Mouse (Mus musculus) retina, embryonic 14.5 days (tissue): Measurements from ENCODE around the gene Klhdc7a.
A peak's percentile ranks its signal among the peaks of the same experiment; 100 is the strongest.
"Not testable (repeated sequence)": the region's sequence is repeated elsewhere in the genome, so short reads cannot be mapped to it uniquely, and the experiment has no call there.

Source experiments
- DNase-seq: peaks from one replicate; pipeline ENCODE4 v3.0.0-alpha.2; 2015; ENCODE audit warnings: low spot score

The Klhdc7a gene

DNA sequence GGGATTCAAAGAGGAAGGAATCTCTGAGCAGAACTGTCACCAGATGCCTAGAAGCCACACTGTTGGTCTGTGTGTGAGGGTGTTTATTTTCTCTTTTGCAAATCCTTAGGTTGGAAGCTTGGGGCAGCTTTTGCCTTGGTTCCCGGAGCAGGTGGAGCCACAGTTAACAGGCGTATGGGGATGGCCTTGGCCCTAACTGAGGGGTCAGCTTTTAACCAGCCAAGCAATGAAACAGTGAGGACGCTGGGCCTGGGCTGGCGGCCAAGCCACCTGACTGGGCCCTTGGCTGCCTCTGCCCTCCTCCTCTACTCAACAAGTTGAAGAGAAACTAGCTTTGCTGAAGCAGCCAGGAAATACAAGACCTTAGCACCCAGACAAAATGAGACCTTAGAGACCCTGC is at the start of gene Klhdc7a:
Klhdc7a (minus strand) TSS at position 105 of the 400 bp plus-strand sequence.
- DNase-seq: no peak

DNA sequence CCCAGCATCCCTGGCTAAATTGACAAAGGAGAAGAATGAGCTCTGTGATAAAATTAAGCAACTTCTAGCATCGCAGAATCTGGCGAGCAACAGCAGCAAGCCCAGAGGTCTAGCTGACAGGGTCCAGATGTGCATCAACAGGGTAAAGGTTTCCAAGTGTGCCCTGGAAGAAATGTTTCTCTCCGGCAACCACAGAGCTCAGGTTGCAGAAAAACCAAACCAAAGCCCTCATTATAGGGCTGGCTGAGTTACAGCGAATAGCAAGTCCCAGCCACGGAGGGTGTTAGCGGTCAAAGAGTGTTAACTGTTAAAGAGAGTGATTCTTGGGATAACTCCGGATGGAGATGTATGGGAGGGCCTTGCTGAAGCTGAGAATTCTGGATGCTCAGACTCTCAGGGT is 48.1 kb upstream of the Klhdc7a start:
- DNase-seq: no peak

DNA sequence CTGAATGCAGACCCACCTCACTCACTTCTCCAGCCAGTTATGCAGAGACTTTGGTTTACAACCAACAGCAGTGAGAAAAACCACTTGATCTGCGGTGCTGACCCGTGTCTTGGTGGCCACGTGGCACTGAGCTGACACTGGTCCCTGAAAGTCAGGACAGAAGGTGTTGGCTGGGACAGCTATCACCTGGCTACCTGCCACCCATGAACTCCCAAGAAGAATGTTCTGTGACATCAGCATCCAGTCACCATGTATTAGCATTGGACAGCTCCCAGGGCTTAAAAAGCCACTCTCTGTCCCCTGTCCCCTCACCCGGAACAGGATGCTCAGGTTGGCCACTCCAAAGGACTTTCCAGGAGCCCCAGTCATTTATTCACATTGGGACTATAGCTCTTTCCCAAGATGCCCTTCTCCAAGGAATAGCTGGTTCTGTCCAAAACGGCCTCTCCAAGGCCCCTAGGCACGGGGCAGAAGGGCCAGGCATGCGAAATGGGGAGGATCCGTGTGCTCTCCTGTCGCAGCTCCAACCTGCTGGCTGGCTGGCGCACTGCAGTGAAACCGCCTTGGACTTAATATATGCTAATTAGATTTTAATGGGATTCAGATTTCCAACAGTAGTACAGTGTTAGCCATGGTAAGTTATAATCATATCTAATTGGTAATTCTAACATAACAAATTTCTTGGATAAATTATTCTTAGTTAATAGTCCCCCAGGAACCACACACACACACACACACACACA is 43.1 kb upstream of the Klhdc7a start:
- no peak for DNase-seq

DNA sequence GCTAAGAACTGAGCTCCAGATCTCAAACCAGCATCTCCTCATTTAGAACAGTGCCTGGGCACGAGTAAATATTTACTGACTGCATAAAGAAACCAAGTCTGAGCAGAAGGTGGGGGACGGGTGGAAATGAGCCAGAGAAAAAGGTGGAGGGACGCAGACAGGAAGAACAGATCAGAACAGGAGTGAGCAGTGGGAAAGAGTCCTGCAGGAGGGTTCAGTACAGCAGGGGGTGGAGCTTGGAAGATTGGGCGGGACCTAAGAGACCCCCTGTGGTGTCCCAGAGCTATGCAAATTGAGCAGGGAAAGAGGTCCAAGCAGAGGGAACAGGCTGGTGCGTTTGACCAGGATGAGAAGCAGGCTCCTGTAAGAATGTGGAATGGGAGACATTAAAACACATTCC is 37.1 kb upstream of the Klhdc7a start:
- DNase-seq: no peak

DNA sequence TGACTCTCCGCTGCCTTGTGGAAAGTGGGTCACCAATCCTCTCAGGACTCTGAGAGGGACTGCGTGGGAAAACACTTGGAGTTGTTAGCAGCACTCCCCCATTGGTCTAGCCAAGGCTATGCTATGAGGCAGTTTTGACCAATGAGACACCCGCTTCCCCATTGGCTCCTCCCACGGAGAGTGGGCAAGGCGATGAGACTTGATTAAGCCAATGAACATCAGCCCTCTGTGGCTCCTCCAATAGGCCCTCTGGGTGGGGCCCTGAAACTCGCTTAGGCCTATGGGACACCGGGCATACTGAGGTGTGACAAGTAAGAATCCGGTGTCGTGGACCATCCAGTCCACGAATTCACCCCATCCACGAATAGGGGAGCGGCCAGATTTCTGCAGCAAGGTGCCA is 36.3 kb upstream of the Klhdc7a start:
- DNase-seq: peak; percentile 52

DNA sequence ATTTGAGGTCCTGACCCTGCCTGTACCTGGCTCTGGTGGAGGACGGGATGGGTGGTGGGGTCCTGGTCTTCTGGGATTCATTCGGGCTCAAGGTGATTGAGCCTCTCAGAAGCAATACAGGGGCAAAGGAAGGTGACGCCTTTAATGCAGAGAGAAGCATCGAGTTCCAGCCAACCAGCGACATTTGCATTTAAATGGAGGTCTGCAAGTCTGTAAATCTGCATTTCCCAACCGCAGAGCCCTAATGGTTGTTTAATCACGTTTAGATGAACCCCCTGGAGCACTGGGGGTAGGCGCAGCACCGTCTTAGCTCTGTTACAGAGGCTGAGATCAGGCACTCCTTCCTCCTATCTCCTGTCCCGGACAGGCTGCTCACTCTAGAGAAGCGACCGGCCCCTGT is 34.2 kb upstream of the Klhdc7a start:
- no peak for DNase-seq

DNA sequence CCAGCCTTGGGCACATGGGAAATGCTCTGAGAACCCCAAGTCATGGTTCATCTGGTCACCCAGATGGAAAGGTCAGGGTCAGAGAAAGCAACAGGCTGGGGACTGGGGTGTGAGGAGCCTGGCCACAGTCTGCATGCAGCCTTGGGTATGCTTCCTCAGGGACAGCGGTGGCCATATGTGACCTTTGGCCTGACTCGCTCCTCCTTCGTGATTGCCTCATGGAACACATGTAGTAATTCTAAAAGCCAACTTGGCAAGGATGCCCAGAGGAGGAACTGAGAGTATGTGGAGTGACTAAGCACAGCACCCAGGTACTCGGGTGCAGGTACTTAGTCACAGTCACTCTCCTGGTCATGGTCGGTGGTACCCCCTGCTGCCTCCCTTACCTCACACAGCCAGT is 33.1 kb upstream of the Klhdc7a start:
- no peak for DNase-seq

DNA sequence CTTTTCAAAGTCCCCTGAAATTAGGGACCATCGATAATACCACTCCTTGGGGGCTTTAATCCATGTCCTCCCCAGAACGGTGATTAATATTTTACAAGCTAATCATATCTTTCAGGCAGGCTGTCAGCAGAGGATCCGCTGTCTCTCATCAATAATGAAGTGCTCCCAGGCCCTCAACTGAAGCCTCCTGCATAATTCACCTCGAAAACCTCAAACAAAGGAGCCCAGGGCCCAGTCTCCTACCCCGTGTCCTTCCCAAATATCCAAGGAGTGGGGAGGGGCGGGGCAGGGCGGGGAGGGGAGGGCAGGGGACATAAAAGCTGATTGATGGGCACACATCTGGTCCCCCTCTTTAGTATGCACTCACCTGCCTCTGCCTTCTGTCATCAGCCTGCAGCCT is 31.2 kb upstream of the Klhdc7a start:
- DNase-seq: peak; percentile 32

DNA sequence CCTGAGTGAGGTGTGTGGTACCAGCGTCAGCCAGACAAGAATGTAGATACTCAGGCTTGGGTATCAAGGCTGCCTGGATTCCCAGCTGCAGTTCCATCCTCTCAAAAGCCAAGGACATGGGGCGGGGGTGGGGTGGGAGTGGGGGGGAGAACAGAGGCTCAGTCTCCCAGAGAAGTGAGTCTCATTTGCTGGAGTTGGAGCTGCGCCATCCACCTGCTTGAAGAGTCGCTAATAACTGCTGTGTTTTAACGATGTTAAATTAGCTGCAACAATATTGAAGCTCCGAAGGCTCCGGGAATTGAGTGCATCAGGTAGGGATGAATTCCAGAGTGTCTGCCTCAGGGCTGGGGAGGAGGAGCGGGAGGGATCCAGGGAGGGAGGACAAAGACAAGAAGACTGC is 27.8 kb upstream of the Klhdc7a start:
- no peak for DNase-seq

DNA sequence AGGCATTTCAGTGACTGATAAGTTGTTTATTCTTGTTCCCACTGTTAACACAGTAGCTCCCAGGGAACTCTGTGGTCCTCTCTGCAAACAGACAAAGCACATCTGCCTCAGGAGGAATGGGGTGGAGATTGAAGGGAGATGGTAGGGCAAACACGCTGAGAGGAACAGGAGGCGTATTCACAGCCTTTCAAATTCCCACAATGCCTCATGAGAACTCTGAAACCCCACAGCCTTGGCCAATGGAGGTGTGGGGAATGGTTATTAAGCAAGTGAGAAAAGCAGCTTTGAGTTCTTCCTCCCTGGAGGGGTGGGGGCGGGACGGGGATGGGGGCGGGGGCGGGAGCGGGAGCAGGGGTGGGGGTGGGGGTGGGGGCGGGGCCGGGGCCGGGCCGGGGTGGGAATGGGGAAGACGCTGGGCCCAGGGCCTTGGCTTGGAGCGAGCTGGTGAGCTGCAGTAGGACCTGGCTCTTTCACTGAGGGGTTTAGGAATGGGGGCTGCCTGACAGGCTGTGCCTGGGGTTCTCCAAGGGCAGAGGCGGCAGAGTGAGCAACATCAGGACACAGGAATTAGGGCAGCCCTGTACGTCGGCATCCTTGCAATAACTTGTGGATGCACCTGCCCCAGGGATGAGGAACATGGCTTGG is 25.4 kb upstream of the Klhdc7a start:
- no peak for DNase-seq

DNA sequence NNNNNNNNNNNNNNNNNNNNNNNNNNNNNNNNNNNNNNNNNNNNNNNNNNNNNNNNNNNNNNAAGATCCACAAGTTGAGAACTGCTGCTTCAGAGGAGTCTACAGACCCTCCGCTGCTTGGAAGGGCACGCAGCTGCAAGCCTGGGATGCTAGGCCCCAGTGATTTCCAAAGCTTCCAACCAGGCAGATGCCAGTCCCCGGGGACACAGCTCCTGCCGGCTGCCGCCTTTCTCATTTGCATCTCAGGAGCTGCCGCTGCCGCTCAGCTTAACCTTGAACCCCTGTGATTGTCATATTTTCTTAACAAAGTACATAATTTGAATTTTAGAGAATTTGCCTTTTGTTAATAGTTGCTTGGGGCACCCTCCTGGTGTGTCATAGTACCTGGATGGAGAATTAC is 19.1 kb upstream of the Klhdc7a start:
- peak; percentile 44 for DNase-seq

DNA sequence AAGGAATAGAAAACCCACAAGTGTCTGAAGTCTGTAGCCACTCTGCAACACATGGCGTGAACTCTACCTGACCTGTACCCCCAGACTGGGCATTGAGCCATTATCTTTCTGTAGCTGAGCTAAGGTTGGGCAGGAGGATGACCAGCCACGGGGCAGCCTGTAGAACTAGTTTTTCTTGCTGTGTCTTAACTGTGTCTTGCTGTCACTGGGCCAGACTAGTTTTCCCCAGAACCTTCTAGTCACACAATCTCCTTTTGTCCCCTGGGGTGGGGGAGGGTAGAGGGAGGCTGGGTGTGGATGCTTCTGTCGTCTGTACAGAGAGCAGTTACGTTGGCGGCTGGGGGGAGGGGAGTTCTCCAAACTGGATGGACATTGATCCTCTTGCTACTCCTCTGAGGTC is 10.9 kb upstream of the Klhdc7a start:
- no peak for DNase-seq

DNA sequence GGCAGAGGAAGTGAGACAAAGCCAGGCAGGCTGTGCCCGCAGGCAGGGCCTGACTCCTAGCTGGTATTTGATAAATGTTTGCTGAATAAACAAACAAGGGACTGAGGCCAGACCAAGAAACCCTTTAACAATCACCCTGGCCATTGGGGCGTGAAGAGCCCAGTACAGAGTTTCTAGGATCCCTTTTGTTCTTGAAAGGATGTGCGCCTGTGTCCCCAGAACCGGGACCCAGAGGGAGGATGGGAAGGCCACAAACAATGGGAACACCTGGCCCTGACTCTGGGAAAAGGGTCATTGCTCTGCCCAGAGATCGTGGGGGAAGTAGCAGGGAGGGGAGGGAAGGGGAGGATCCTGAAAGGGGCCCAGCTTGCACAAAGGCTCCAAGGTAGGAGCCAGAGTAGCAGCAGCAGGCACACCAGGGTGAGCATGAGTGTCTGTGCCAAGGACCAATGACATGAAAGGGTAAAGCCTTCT is 9.5 kb upstream of the Klhdc7a start:
- peak; percentile 48 for DNase-seq

DNA sequence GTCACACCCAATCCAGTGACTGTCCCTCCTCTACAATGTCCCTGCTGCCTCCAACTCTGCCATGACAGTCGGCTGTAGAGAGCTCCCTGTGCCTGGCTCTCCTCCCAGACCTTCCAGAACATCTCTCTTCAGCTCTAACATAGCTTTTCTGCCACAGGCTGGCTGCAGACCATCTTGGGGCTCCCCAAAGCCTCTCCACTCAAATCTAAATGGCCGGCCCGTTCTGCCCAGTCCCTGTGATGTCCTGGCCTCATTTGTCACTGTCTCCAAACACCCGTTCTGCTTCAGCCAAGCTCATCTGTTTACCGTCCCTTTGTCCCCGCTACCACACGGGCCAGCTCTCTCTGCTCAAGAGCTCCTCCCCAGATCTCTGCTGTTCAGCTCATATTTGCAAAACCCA is 6.7 kb upstream of the Klhdc7a start:
- DNase-seq: no peak

DNA sequence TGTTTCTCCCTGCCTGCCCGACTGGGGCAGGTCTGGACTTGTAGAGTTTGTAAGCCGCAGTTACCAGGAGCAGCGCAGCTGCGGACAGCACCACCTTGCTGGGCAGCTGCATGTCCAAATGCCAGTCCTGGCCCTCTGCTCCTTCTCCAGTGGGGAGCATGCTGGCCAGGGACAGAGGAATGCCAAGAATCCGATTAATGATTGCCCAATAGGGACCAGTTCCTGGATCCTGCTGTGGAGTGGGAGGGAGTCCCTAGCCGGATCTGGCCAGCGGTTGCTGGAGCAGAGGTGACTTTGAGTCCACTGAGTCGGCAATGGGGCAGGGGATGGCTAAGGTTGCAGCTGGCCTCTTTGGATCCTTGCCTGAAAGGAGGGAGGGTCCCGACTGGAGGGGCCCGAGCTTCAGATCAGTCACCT is 343 bp downstream of the Klhdc7a start:
- DNase-seq: no peak

DNA sequence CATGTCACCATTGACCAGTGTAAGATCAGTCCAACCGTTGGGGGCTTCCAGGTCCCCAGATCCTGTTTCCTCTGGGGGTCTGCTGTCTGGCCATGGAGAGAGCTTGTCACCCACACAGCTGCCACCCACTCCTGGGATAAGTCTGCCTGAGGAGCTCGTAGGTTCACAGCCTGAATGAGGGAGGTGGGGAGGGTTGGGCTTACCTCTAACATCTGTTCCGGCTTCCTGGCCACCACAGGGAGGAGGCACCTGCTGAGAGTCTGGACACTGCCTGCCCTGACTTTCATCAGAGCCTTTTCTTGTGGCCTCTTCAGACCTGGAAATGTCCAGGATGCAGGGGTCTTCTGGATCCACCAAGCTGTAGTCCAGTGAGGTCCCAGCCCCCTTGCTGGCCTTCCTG is 845 bp downstream of the Klhdc7a start:
- no peak for DNase-seq

DNA sequence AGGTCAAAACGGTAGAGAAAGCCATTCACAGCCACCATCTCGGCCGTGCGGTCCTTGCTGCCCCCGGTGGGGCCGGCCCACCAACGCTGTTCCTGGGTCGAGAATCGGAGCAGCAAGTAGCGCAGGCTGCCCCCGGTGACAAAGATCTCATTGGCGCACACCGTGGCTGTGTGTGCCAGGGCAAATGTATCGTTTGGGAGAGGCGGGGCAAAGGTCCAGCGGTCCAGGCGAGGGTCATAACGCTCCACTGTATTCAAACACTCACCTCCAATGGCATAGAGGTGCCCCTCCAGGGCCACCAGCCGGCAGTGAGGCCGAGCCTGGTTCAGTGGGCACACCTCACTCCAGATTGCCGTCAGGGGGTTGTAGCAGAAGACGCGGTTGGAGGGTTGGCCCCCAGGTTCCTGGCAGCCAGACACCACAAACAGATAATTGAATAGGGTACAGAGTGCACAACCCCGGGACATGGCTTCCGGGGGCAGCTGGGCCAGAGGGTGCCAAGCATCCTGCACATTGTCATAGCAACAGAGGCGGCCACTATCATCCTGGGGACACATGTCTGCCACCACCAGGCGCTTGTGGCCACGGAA is 2.1 kb downstream of the Klhdc7a start:
- DNase-seq: no peak

DNA sequence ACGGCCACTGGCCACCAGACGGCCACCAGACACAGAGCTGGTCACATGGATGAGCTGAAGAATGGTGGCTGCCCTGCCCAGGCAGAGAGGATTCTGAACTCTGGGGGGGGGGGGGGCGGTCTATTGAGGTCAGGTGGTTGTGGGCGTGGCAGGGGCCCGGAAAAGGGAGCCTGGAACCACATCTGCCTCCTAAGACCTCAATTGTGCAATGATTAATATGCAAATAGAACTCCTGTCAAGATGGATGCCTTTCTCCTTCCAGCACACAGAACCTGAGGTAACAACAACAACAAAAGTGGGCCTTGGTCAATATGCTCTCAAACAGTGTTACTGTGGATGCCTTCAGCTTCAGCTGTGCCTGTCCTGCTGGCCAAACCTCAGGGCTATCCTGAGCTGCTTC is 3.4 kb downstream of the Klhdc7a start:
- no peak for DNase-seq

DNA sequence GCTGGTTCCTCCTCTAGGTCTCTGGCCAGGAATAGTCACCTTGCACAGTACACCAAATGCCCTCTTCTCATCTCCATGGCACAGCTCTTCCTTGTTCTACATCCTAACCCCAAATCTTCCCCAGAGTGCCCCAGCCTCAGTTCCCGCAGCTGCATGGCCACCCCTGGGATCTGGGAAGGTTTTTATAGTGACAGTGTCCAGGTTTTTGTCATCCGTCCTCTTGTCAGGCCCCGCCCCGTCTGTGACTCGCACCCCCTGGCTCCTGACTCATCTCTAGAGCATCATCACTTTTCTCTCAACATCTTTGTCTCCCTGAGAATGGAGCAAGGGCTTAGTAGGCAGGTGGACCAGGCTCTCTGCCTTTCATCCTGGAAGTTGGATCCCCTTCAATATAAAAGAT is 3.9 kb downstream of the Klhdc7a start:
- DNase-seq: no peak

DNA sequence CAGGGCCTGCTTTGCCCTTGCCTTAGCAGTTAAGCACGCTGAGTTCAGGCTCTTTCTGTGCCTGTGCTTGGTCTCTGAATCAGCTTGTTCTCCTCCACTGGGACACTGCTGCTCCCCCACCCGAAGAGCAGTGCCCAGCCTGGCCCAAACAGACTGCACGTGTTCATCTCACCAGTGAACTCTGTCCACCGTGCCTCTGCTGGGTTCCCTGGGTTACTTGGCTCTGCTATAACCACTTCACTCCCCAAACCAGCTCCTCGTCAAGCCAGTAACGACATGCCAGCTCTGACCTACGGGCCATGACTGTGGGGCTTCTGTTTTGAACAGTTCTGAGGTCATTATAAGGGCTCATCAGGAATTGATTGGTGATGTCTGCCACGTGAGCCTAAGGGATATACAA is 4.8 kb downstream of the Klhdc7a start:
- no peak for DNase-seq

DNA sequence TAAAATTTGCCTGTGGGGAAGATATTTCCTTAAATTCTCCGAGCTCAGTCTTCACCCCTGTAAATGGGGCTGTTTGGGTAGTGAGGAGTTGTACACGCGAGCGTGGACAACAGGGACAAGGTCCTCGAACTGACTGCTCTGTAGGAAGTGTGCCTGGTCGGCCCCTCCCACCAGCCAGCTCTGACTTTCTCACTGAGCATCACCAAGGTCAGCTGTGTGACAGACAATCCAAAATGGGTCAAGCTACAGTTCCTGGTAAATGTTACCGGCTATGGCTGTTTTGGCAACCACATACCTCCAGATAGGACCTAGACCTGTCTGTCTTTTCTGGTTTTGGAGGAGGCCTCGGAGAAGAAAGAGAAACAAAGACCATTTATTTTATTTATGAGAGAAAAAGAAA is 6.0 kb downstream of the Klhdc7a start:
- DNase-seq: no peak

DNA sequence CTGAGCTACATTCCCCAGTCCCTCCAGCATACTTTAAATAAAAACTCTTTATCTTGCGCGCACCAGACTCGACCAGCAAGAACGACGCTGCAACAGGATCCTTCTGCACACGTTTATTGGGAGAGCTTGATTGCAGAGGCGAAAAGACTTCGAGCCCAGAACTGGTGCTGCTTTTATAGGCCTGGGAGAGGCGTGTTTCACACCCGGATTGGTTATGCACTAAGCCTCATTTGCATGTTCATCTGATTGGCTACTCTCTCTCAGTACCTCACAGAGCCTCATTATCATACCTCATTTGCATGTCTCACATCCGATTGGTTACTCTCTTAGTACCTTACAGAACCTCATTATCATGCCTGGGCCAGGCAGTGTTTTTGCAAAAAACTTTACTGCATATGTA is 6.5 kb downstream of the Klhdc7a start:
- not testable (repeated sequence) for DNase-seq

DNA sequence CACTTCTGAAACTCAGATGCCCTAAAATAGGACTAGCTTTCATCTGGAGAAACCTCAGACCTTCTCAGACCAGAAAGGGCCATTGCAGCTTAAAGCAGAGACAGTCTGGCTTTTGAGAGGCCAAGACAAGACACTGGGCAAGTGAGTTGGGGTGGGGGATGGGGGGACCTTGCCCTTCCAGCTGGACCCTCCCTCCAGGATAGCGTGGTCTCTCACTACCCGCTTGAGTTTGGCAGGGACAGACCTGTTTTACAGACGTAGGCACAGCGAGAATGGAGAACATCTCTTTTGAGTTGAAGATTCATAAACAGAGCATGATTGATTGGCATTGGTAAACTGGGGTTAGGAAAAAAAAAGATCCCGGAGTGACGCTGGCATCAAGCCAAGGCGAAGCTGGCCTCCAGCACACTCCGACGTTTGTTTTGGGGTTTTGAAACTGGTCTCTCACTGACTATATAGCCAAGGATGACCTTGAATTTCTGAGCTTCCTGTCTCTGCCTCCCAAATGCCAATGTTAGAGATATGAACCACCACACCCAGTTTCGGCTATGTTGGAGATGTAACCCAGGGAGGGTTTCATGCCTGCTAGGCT is 7.0 kb downstream of the Klhdc7a start:
- no peak for DNase-seq
